Mouse (Mus musculus) G1E (cell line): ENCODE data around the gene Ptpn6. TPM values are rescaled to one million over a fixed set of nuclear protein-coding genes. Genes with fewer than 3 reads are reported as not detected.

ENCODE experiments used
- ATAC-seq: 2 replicates; pipeline ENCODE4 v1.8.0; 2016; ENCODE audit warnings: mild to moderate bottlenecking; ENCODE audit not compliant: insufficient number of reproducible peaks, poor library complexity, low FRiP score, severe bottlenecking; ENCODE audit errors: extremely low read depth
- DNase-seq: peaks from one replicate; pipeline ENCODE4 v3.0.0; 2012; ENCODE audit warnings: low spot score
- H3K27me3 ChIP-seq: 2 replicates; pipeline ENCODE4 v1.6.1; 2012; ENCODE audit warnings: mild to moderate bottlenecking, low read length, inconsistent platforms; ENCODE audit not compliant: insufficient read depth
- H3K36me3 ChIP-seq: replicated peaks from 2 replicates; pipeline ENCODE3; 2012; ENCODE audit warnings: mild to moderate bottlenecking, inconsistent platforms
- H3K4me1 ChIP-seq: 2 replicates; pipeline ENCODE4 v1.6.1; 2012; ENCODE audit warnings: low read depth, low read length, inconsistent platforms, mixed read lengths; ENCODE audit not compliant: insufficient read depth
- H3K4me3 ChIP-seq: 2 replicates; pipeline ENCODE4 v1.5.1; 2012; ENCODE audit warnings: low read depth, mild to moderate bottlenecking, inconsistent platforms, low read length, moderate library complexity, mixed read lengths
- H3K9me3 ChIP-seq: replicated peaks from 2 replicates; pipeline ENCODE4 v1.6.1; 2012; ENCODE audit warnings: inconsistent platforms
- CTCF ChIP-seq: IDR thresholded peaks from 2 replicates; pipeline ENCODE4 v1.5.1; 2012; ENCODE audit warnings: low read depth, low read length, inconsistent platforms, mixed read lengths
- GATA1 ChIP-seq: IDR thresholded peaks from 2 replicates; pipeline ENCODE4 v1.6.1; 2012; ENCODE audit warnings: borderline replicate concordance, low read length, inconsistent platforms, mixed read lengths
- GATA2 ChIP-seq: IDR thresholded peaks from 2 replicates; pipeline ENCODE4 v1.6.1; 2012; ENCODE audit warnings: low read depth, low read length, inconsistent platforms, borderline replicate concordance
- POLR2AphosphoS5 ChIP-seq: IDR thresholded peaks from 2 replicates; pipeline ENCODE4 v1.6.1; 2012; ENCODE audit warnings: low read depth, low read length, inconsistent platforms; ENCODE audit not compliant: insufficient replicate concordance
- TAL1 ChIP-seq: conservative IDR thresholded peaks from 2 replicates; pipeline ENCODE4 v1.6.1; 2012; ENCODE audit warnings: low read depth, low read length, inconsistent platforms, mixed read lengths
- polyA plus RNA-seq: library from polyadenylated mRNA; stranded (reverse); fragments of >175 nt; gene quantifications from 2 replicates; pipeline ENCODE4 v1.2.3, GENCODE M21; 2012
- total RNA-seq, 2 experiments: library from RNA; stranded (forward) in 1 of 2; stranded (reverse) in 1 of 2; fragments of 200-1000 nt in 1 of 2; fragments of >200 nt in 1 of 2; fragmentation: Nextera tagmentation in 1 of 2; gene quantifications; 2 replicates each; pipeline ENCODE4 v1.2.3; 2014 to 2017

Ptpn6 gene
- total and polyA plus RNA-seq, 3 experiments, result 66.2 to 356 (median 129) TPM

DNA sequence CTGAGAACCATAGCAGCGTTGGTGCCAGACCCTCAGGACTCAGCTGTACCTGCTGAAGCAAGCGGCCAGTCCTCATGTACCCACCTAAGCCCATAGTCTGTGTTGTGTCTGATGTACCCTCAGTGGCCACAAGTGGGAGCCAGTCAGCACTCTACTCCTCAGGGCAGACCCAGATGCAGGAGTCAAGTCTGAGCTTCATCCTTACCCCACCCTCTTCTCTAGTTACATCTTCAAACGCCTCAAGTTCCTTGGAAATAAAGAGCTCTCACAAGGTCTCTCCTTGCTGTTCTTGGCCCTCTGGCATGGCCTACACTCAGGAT is 35.8 kb downstream of the Ptpn6 start:
- H3K36me3 ChIP-seq, result peaks cover 100% of the 10 kb centered on the region
- no peaks in the 10 kb centered on the region for H3K27me3 ChIP-seq
- ATAC-seq, result peak; percentile 58
- H3K9me3 ChIP-seq, result no peaks in the 10 kb centered on the region
- H3K4me1 ChIP-seq, result peaks cover 76% of the 10 kb centered on the region
- no peak overlapping the region for H3K4me3 ChIP-seq
- no peak for DNase-seq
- TF ChIP-seq GATA1, result no peak
- TF ChIP-seq CTCF, result peak; percentile 92

DNA sequence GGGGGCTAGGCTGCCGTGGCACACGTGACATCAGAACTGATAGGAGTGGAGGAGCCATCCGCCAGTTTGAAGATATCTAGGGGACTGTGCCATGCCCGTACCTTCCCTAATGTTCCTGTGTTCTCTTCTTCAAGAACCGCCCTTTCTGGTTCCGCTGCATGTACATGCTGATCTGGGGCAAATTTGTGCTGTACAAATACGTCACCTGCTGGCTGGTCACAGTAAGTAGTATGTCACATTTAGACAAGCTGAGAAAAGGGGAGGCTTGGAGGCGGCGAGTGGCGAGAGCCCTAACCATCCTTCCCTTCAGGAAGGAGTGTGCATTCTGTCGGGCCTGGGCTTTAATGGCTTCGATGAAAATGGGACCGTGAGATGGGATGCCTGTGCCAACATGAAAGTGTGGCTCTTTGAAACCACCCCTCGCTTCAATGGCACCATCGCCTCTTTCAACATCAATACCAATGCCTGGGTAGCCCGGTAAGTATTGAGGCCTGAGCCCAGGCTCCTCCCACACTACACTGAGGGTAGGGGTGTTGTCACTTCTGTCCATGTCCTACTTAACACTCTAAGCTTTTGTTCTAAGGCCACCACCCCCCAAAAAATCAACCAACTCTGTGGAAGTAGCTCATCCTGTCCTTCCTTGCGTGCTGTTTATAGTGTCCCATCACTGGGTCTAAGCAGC is 36.3 kb downstream of the Ptpn6 start:
- no peak for ATAC-seq

DNA sequence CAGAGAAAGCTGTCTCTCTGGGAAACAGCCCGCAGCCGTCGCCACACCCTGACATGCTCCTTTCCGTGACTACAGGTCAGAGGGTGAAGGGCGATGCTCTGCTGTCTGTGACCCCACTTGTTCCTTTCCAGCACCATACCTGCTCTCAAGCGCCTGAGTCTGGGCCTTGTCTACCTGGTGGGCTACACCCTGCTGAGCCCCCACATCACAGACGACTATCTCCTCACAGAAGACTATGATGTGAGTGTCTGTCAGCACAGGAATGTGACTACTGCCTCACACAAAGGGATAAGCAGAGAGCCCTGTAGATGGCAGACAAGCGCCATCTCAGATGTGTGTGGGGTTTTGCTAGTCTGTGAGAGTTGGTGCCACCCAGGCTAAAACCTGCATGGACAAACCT is 37.2 kb downstream of the Ptpn6 start:
- H3K4me1 ChIP-seq, result peaks cover 69% of the 10 kb centered on the region
- H3K9me3 ChIP-seq, result no peaks in the 10 kb centered on the region
- H3K36me3 ChIP-seq, result peaks cover 100% of the 10 kb centered on the region
- TF ChIP-seq CTCF, result no peak
- TF ChIP-seq GATA2, result no peak
- no peak for TF ChIP-seq POLR2AphosphoS5
- no peak for TF ChIP-seq GATA1
- TF ChIP-seq TAL1, result no peak
- no peak for ATAC-seq
- no peak overlapping the region for H3K4me3 ChIP-seq
- no peak for DNase-seq
- no peaks in the 10 kb centered on the region for H3K27me3 ChIP-seq

More for the DNA sequence above, 36.3 kb downstream of the Ptpn6 start:
- peaks cover 100% of the 10 kb centered on the region for H3K36me3 ChIP-seq
- no peaks in the 10 kb centered on the region for H3K9me3 ChIP-seq
- TF ChIP-seq GATA1 (no peak), GATA2 (no peak), POLR2AphosphoS5 (no peak), CTCF (no peak), TAL1 (no peak)
- DNase-seq, result no peak
- H3K4me1 ChIP-seq, result peaks cover 71% of the 10 kb centered on the region
- no peak overlapping the region for H3K4me3 ChIP-seq
- H3K27me3 ChIP-seq, result no peaks in the 10 kb centered on the region

DNA sequence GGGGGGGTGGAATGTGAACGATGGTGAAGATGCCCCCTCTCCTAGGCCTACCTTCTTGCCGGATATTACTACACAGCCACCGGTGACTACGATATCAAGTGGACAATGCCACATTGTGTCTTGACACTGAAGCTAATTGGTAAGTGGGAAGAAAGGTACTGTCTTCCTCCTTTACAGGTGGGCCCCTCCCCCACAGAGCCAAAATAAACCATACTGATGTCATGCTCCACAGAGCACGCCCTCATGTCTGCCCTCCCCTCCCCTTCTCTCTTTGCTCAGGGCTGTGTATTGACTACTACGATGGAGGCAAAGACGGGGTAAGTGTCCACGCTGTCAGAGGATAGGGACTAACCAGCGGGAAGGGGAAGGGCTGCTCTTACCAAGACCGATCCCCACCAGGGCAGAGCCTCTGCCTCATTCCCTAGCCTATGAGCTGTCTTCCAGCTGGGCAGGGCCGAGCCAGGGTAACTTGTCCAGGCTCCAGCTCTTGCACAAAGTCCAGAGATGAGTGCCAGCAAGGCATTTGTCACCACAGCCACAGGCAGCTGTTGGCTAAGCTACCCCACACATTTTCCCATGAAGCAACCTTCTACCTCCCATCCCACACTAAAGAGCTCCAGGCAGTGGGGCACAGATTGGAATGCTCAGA is 38.4 kb downstream of the Ptpn6 start:
- Histone ChIP-seq H3K4me1 (peaks cover 56% of the 10 kb centered on the region), H3K27me3 (no peaks in the 10 kb centered on the region), H3K36me3 (peaks cover 99% of the 10 kb centered on the region), H3K9me3 (no peaks in the 10 kb centered on the region), H3K4me3 (no peak overlapping the region)
- no peak for ATAC-seq
- no peak for DNase-seq
- TF ChIP-seq TAL1 (no peak), GATA2 (no peak), GATA1 (no peak), POLR2AphosphoS5 (no peak), CTCF (no peak)

DNA sequence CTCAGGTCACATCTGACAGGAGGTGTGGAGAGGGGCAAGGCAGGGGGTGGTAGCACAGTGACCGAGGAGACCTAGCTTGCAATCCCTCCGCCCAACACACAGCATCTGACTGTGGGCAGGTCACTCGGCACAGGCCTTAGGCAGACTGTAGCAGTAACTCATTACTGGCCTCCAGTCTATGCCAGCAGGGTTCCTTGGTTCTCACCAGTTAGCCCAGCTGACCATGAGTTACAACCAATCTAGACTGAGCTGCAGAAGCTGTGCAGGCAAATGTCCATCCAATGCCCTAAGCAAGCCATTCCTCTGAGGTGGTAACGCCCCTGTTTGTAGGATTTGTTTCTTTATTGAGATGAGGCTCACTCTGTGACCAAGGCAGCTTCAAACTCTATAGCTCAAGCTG is 39.1 kb downstream of the Ptpn6 start:
- H3K36me3 ChIP-seq, result peaks cover 97% of the 10 kb centered on the region
- ATAC-seq (no peak), DNase-seq (no peak)
- peaks cover 53% of the 10 kb centered on the region for H3K4me1 ChIP-seq
- no peaks in the 10 kb centered on the region for H3K9me3 ChIP-seq
- H3K27me3 ChIP-seq, result no peaks in the 10 kb centered on the region
- TF ChIP-seq CTCF, result no peak
- no peak for TF ChIP-seq GATA1
- TF ChIP-seq TAL1, result no peak
- TF ChIP-seq POLR2AphosphoS5, result no peak
- TF ChIP-seq GATA2, result no peak
- no peak overlapping the region for H3K4me3 ChIP-seq

DNA sequence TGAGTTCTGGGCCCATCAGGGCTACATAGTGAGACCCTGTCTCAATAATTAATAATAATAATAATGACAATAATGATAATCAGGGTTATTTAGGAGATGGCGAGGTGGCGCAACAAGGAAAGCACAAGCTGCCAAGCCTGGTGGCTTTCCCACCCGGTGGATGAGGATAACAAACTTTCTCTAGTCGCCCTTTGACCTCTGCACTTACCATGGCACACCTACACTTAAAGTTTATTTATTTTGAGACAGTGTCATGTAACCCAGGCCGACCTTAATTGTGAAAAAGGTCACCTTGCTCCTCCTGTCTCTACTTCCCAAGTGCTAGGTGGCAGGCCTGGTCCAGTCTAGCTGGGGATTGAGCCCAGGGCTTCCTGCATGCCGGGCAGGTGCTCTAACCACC is 39.8 kb downstream of the Ptpn6 start:
- Histone ChIP-seq H3K27me3 (no peaks in the 10 kb centered on the region), H3K4me3 (no peak overlapping the region), H3K9me3 (no peaks in the 10 kb centered on the region), H3K4me1 (peaks cover 54% of the 10 kb centered on the region), H3K36me3 (peaks cover 97% of the 10 kb centered on the region)
- DNase-seq, result no peak
- no peak for ATAC-seq
- no peak for TF ChIP-seq TAL1
